Mouse (Mus musculus) cerebellum, adult 2 months (tissue): ENCODE measurements at regions not wholly inside any gene's neighbourhood (a gene's known extent, or its start where the extent isn't known, plus 50 kb on each side); places are given as distances from the start of the nearest gene placed in this dataset.

Experiments used
- CTCF ChIP-seq: fragments of 200-500 bp; IDR thresholded peaks from 2 replicates; pipeline ENCODE4 v1.5.1; 2011; ENCODE audit warnings: low read depth, mild to moderate bottlenecking, control low read depth, low read length, moderate library complexity, borderline replicate concordance; ENCODE audit not compliant: insufficient read depth
- POLR2A ChIP-seq: fragments of 200-500 bp; IDR thresholded peaks from 2 replicates; pipeline ENCODE4 v1.6.1; 2011; ENCODE audit warnings: low read length, control low read depth, borderline replicate concordance; ENCODE audit not compliant: insufficient read depth

DNA sequence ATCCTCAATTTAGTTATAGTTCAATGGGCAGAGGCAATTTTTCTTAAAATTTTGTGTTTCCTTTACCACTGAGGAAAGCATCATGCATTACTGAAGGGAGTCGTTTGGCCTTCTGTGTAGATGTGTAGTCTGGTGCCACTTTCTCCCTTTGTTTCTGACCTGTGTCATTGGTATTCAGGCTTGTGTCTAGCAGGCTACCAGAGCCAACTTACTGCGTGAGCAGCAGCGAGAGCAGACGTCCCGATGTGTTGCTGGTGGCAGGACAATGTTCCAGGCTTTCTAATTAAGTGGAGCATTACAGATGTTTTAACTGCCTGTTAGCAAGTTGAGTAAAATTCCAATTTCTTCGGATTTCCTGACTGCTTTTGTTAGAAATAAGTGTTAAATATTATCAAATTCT lies 482.2 kb downstream of the Dok5 start:
- TF ChIP-seq CTCF (no peak), POLR2A (no peak)
